Mouse (Mus musculus): ENCODE results near the gene Olfr50. TPM values are rescaled to one million over a fixed set of nuclear protein-coding genes. Genes with fewer than 3 reads are reported as not detected.

Olfr50 gene
- polyA plus RNA-seq (2012; rRNA removed; ENCODE audit: low replicate concordance): not detected in 2 replicates

GRCm38 (mm10) chr2:36790238-36790637 lies at the start of gene Olfr50:
TSS of gene Olfr50 (plus strand) at chr2:36790538.

DNA sequence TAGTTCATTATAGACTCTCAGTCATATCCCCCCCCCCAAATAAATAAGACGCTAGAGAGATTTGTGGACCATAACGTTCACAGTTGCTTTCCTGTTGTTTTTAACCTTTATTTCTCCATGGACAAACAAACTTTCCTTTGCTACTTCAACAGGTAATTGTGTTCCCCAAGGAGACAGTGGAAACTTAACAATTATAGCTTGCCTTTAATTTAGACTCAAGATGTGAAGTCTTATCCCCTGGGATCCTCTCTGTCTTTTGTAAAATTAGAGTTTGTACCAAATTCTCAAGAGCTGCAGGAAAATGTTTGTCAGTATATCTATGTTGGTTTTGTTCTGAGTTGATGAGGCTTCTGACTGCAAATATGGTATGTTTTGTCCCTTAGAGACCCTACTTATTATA lies 6.4 kb upstream of the Olfr50 start, which contains the start of gene Olfr348:
Olfr348 (plus strand) TSS at position 301 of the 400 bp plus-strand sequence.

DNA sequence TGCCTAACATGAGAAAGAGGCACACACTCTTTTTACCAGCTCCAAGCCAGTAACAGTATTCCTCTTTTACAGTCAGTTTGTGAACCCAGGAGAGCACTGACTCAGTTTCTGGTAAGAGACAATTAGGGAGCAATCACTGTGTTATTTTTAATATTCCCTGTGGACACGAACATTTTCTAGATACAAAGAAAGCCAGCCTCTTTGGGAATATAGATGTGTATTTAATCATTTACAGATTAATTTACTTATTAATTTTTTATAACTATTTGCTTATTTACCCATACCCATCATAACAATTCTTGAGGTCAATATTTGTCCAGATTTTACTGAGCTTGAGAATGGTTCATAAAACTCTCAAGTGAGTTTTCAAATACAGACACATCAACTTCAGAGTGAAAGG lies 26.6 kb downstream of the Olfr50 start, which contains the start of gene Olfr3:
Olfr3 (minus strand) TSS at position 101 of the 400 bp plus-strand sequence.

GRCm38 (mm10) chr2:36846010-36846409 lies 55.7 kb downstream of the Olfr50 start, which contains the start of gene Olfr350:
TSS of gene Olfr350 (plus strand) at chr2:36846310.

Other genes with a start within 250 kb of the Olfr50 start
- not detected in 2 replicates for gene Olfr344, start 223.9 kb upstream of the Olfr50 start, polyA plus RNA-seq (2012; rRNA removed; ENCODE audit: low replicate concordance)
- gene Olfr345, start 150.5 kb upstream of the Olfr50 start, polyA plus RNA-seq (2012; rRNA removed; ENCODE audit: low replicate concordance): not detected in 2 replicates
- gene Olfr346, start 104.8 kb upstream of the Olfr50 start, polyA plus RNA-seq (2012; rRNA removed; ENCODE audit: low replicate concordance): not detected in 2 replicates
- not detected in 2 replicates for gene Olfr347, start 58.6 kb upstream of the Olfr50 start, polyA plus RNA-seq (2012; rRNA removed; ENCODE audit: low replicate concordance)
- gene Olfr348, start 6.3 kb upstream of the Olfr50 start, polyA plus RNA-seq (2012; rRNA removed; ENCODE audit: low replicate concordance): not detected in 2 replicates
- not detected in 2 replicates for gene Olfr3, start 26.5 kb downstream of the Olfr50 start, polyA plus RNA-seq (2012; rRNA removed; ENCODE audit: low replicate concordance)
- not detected in 2 replicates for gene Olfr350, start 55.8 kb downstream of the Olfr50 start, polyA plus RNA-seq (2012; rRNA removed; ENCODE audit: low replicate concordance)
- not detected in 2 replicates for gene Olfr351, start 72.1 kb downstream of the Olfr50 start, polyA plus RNA-seq (2012; rRNA removed; ENCODE audit: low replicate concordance)
- gene Olfr352, start 77.9 kb downstream of the Olfr50 start, polyA plus RNA-seq (2012; rRNA removed; ENCODE audit: low replicate concordance): not detected in 2 replicates
- not detected in 2 replicates for gene Olfr353, start 102.4 kb downstream of the Olfr50 start, polyA plus RNA-seq (2012; rRNA removed; ENCODE audit: low replicate concordance)
- gene Olfr354, start 115.1 kb downstream of the Olfr50 start, polyA plus RNA-seq (2012; rRNA removed; ENCODE audit: low replicate concordance): not detected in 2 replicates
- gene Olfr355, start 138.4 kb downstream of the Olfr50 start, polyA plus RNA-seq (2012; rRNA removed; ENCODE audit: low replicate concordance): not detected in 2 replicates
- not detected in 2 replicates for gene Olfr356, start 146.6 kb downstream of the Olfr50 start, polyA plus RNA-seq (2012; rRNA removed; ENCODE audit: low replicate concordance)
- not detected in 2 replicates for gene Olfr357, start 203.3 kb downstream of the Olfr50 start, polyA plus RNA-seq (2012; rRNA removed; ENCODE audit: low replicate concordance)
- gene Olfr358, start 218.8 kb downstream of the Olfr50 start, polyA plus RNA-seq (2012; rRNA removed; ENCODE audit: low replicate concordance): not detected in 2 replicates

All from duodenum, adult 2 months (tissue).